Mouse (Mus musculus): ENCODE data around the gene Mapk10.

GRCm38 (mm10) chr5:103230334-103230733 is 19.2 kb upstream of the Mapk10 start:
- TF ChIP-seq EP300 (IDR thresholded peaks at IDR 0.05; ENCODE audit: insufficient read depth, low read depth, low read length) = no peak
- no peak for TF ChIP-seq CTCF (IDR thresholded peaks at IDR 0.05; ENCODE audit: low read depth, low read length)
